Mouse (Mus musculus): ENCODE data around the gene Brd1. TPM values are rescaled to one million over a fixed set of nuclear protein-coding genes. Genes with fewer than 3 reads are reported as not detected.
"Not testable (repeated sequence)": the region's sequence is repeated elsewhere in the genome, so short reads cannot be mapped to it uniquely, and the experiment has no call there.

Brd1 gene
- total RNA-seq, 2 experiments from 2014 or later, result 48.6 to 58.2 TPM

DNA sequence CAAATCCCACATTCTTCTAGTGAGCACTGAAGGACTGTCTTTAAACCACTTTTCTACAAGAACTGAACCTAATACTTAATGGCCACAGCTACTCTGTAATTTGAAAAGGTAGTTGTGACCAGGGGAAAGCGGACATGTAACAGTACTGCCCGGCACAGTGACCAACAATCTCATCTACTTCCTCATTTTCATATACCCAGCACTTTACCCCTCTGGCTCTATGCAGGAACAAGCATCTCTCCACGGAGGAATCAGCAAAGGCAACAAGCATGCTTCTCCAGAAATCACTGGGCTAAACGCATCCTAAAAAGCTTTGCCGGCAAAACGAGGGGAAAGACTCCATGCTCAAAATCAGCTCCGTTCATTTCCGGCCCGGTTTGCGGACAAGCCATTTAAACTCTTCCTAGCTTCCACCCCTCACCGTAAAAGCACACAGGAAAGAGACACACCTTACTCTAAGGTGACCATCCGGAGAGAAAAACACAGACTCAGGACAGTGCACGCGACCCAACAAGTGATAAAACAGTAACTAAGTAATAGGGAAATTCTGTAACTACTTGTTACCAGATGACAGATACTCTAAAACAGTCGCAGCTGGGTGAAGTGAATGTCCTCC lies 1.5 kb downstream of the Brd1 start:
- DNase-seq (ENCODE audit: extremely low spot score in 1 of 2, low spot score in 1 of 2), result no peak

DNA sequence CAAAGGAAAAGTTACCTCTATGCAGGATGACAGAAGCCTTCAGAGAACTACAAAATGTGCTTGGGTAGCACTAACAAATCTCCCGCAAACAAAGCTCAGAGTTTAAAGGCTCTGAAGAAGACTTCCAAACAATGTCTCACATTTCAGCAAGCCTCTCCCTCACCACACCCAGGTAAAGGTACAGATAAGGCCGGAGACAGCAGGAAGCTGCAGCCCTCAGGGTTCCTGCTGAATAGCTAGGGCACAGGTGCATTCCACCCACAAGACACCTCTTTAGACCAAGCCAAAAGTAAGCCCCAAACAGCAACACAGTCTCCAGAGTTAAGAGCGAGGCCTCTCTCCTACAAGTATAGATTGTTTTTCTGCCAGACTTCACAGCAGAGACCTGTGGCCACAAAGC lies 3.3 kb downstream of the Brd1 start:
- DNase-seq (ENCODE audit: extremely low spot score in 1 of 2, low spot score in 1 of 2), result no peak

DNA sequence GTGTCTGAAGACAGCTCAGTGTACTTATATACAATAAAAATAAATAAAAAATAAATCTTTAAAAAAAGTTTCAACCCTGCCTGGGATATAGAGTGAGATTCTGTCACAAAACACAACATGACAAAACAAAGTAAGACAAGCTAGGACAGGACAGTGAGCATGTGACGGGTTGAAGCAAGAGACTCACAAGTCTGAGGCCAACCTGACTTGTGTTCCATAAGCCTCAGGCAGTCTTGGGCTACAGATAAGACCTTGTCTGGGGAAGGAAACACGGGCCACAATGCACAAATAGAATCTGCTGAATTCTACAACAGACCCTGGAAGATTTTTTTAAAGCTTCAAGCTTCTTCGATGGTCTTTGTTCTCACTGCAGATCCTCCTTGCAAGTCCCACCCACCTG lies 6.8 kb downstream of the Brd1 start:
- no peak for DNase-seq (ENCODE audit: extremely low spot score in 1 of 2, low spot score in 1 of 2)

- DNase-seq (ENCODE audit: extremely low spot score in 1 of 2, low spot score in 1 of 2), result no peak
Measured at GRCm38 (mm10) chr15:88725036-88725435, 9.0 kb downstream of the Brd1 start.

DNA sequence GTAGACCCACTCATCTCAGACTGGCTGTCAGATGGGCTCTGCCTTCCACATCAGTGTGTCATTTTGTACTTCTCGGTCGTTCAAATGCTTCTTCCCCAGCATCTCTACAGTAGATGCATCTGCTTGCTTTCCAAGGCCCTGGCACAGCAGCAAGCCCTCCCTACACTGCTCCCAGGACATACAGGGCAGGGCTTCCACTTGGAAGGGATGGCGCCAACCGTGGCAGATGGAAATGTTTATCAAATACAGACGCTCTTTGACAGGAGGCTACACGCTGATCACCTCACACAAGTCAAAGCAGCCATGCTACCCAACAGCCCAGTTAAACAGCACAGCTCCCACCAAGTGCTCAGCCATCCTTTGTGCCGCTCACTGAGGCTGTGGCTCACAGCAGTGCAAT lies 9.7 kb downstream of the Brd1 start:
- DNase-seq (ENCODE audit: extremely low spot score in 1 of 2, low spot score in 1 of 2), result no peak

GRCm38 (mm10) chr15:88723205-88723604 lies 10.8 kb downstream of the Brd1 start:
- DNase-seq (ENCODE audit: extremely low spot score in 1 of 2, low spot score in 1 of 2), result no peak

DNA sequence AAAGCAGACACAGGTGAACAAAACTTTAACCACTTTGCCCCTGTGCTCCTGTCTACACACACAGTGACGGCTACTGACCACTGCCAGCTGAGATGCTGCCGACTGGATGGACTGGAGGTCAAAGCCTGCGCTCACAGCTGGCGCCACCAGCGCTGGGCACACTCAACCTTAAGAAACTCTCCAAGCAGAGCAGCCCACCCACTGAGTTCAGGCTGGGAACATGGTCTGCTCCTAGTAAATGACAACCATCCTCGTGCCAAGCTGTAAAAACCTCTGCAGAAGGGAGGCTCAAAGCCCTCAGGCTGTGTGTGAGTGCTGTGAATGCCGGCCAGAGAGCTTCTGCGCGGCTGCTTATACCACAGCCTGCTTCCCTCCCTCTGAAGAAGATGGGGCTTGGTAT lies 16.8 kb downstream of the Brd1 start:
- no peak for DNase-seq (ENCODE audit: extremely low spot score in 1 of 2, low spot score in 1 of 2)

- peak in 1 of 2 experiments; percentile 40 for DNase-seq (ENCODE audit: extremely low spot score in 1 of 2, low spot score in 1 of 2)
Measured at GRCm38 (mm10) chr15:88716350-88716749, 17.7 kb downstream of the Brd1 start.

DNA sequence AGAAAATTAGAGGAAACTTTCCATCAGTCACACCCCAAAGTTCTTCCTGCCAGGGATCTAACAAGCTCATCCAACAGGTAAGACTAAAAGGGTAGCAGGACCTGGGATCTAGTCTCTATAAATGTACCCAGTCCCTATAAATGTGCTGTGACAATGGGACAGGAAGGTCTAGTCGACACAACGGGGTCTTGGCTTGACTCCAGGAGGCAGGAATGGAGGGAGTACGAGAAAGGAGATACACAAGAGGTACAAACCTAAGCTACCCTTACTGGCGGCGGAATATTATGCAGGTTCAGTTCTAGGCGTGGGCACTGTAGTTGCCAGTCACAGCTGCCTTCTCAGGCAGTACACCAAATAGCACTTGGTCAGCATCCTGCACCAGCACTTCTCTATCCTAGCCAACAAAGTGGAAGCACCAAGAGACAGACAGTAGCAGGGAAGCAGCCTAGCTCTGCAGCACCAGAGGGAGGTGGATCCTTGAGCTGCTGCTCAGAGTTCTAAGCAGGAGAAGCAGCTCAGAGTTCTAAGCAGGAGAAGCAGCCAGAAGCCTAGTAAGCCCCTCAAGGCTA lies 19.9 kb downstream of the Brd1 start:
- no peak for DNase-seq (ENCODE audit: extremely low spot score in 1 of 2, low spot score in 1 of 2)

DNA sequence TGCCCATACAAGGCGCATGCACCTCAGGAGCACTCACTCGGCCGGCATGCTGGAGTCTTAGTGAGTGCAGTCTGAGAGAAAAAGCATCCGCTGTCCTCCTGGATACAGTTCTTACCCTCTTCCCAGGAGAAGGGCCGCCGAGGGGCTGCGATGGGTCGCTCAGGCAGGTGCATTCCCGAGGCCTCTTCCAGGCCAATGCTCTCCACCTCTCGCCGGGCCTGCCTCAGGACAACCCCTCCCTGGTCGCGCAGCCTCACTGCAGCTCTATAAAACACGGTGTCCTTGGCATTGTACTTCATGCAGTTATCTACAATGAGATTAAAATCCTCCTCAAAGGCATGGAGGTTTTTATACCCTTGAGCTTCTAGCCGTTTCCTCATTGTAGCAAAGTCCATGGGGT lies 21.5 kb downstream of the Brd1 start:
- DNase-seq (ENCODE audit: extremely low spot score in 1 of 2, low spot score in 1 of 2), result no peak

- DNase-seq (ENCODE audit: extremely low spot score in 1 of 2, low spot score in 1 of 2), result no peak
Measured at GRCm38 (mm10) chr15:88709878-88710277, 24.2 kb downstream of the Brd1 start.

DNA sequence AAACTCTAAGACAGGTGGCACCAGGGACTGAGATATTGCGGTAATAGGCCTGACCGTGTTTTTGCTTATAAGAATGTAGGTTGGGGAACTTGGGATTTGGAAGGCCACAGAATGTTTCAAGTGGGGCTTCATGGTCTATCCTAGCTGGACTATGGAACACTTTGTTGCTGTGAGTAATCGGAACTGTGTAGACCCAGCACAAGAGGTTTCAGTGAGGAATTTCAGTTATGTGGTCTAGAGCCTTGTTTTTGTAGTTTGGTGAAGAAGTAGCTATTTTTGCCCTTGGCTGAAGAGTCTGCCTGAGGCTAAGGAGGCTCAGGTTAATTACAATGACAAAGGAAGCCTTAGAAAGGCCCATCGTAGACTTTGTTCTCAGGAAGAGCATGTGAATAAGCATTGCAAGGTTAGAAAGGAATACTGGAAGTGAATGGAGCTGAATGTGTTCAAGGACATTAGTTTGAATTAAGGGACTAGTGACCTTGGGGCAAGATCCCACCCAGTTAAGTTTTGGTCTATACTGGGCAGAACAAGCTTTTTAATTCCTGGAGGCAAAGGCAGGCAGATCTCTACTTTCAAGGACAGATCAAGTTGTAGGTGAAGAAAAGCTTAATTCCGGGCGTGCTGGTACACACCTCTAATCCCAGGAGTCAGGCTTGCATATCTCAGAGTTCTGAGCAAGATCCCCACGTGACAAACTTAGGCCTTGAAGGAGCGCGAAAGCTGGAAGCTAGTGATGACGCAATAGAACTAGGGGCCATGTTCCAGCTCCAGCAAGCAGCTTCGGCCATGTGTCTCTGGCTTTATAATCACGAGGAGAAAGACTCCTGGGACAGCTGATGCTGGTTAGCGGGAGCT lies 25.1 kb downstream of the Brd1 start:
- DNase-seq (ENCODE audit: extremely low spot score in 1 of 2, low spot score in 1 of 2), result no peak

GRCm38 (mm10) chr15:88708204-88708603 lies 25.8 kb downstream of the Brd1 start:
- DNase-seq (ENCODE audit: extremely low spot score in 1 of 2, low spot score in 1 of 2), result no peak

DNA sequence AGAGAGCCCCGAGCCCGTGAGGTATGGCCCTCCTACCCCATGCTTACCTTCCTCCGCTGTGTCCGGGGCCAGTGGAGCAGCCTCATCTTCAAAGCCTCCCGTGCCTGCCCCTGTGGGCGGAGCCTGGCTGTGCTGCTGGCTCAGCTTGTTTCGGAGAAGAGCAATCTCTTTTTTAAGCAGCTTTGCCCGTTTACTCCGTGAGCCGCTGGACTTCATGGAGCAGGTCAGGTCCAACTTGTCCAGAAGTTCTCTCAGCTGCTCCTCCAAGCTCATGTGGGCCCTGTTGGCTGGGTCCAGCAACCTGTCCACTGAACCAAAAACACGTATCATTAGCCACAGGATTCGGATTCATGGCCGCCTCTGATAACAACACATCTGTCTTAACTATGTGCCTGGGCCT lies 27.0 kb downstream of the Brd1 start:
- not testable (repeated sequence) for DNase-seq (ENCODE audit: extremely low spot score in 1 of 2, low spot score in 1 of 2)

GRCm38 (mm10) chr15:88706320-88706719 lies 27.7 kb downstream of the Brd1 start:
- DNase-seq (ENCODE audit: extremely low spot score in 1 of 2, low spot score in 1 of 2), result no peak

DNA sequence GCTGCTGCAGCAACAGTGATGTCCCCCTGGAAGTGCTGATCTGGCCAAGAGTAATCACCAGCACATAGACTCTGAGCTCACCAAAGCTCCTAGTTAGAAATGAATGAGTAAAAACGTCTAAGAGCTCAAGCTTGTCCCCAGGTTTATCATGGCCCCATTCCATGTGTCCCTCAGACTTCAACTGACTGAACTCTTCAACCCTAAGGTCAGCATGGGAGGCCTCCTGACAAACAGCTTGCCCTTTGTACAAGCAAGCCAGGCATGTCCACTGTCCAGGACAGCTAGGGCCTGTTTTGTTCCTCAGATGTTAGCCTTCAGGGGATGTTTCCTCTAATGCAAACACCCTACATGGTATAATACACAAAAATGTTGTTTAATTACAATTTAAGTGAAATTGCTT lies 29.7 kb downstream of the Brd1 start:
- no peak for DNase-seq (ENCODE audit: extremely low spot score in 1 of 2, low spot score in 1 of 2)

- DNase-seq (ENCODE audit: extremely low spot score in 1 of 2, low spot score in 1 of 2), result no peak
Measured at GRCm38 (mm10) chr15:88702501-88702900, 31.5 kb downstream of the Brd1 start.

DNA sequence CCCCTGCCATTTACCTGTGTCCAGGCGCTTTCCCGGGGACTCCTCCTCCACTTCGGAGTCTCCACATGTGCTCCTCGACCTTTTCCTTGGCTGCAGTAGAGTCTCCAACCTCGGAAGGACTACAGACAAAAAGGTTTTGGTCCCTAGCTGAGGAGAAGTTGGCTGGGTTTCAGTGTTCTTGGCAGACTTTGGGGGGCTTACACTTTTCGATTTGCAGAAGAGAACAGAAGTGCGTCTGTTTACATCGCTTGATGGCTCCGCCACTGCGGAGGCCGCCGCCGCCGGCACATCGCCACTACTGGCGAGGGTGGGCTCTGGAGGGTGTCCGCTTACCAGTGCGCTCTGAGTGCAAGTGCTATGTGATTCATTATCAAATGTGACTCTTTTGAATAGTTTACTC lies 33.3 kb downstream of the Brd1 start:
- DNase-seq (ENCODE audit: extremely low spot score in 1 of 2, low spot score in 1 of 2), result no peak

DNA sequence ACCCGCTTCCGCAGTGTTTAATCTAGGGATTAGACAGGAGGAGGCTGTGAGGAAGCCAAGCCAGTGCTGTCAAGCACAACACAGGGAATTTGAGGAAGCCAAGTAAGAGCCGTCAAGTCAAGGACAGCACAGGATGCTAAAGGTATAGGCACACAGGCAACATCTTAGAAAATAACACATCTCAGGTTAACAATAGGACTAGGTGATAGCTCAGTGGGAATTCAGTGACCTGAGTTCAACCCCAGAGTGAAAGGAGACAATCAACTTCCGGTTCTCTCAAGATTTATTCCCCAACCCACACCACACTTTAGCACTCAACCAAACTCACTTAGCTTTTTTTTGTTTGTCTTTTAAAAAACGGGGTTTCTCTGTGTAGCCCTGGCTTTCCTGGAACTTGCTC lies 34.5 kb downstream of the Brd1 start:
- no peak for DNase-seq (ENCODE audit: extremely low spot score in 1 of 2, low spot score in 1 of 2)

DNA sequence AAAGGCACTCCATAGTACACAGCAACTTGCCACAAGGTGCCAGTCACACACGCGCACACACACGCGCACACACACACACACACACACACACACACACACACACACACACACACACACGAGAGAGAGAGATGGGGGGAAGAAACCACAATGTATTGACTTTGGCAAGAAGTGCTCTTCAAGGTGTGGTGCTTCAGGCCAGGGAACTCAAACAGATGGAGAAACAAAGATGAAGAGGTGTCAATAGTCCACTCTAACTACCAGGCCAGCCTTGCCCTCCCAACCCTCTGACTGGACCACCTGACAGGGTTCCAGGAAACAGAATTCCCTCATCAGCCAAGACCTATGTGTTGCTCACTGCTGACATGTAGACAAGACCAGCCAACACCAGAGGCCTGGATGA lies 36.4 kb downstream of the Brd1 start:
- DNase-seq (ENCODE audit: extremely low spot score in 1 of 2, low spot score in 1 of 2), result no peak

DNA sequence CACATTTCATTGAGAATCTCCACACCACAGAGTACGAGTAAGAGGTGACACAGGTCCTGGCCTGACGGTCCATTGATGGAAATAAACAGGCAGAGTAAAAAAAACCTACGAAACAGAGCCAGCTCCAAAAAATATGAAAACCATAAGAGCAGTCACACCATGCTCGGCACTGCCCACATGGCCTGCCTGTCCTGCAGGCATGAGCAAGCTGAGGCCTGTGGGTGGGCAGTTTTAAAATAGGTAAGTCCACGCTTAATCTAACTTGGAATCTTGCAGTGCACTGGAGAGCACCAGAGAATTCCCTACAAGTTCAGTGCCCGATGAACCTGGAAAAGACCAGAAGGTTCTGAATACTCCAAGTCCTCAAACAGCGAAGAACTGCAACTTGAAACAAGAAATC lies 38.0 kb downstream of the Brd1 start:
- no peak for DNase-seq (ENCODE audit: extremely low spot score in 1 of 2, low spot score in 1 of 2)

GRCm38 (mm10) chr15:88694033-88694432 lies 40.0 kb downstream of the Brd1 start:
- no peak for DNase-seq (ENCODE audit: extremely low spot score in 1 of 2, low spot score in 1 of 2)
